Mouse (Mus musculus) midbrain, embryonic 14.5 days (tissue): ENCODE measurements at regions not wholly inside any gene's neighbourhood (a gene's known extent, or its start where the extent isn't known, plus 50 kb on each side); places are given as distances from the start of the nearest gene placed in this dataset.
A peak's percentile ranks its signal among the peaks of the same experiment; 100 is the strongest.

Source experiments
- ATAC-seq: fragments of 200-750 bp; cut with Nextera tagmentation; 2 replicates; pipeline ENCODE4 v1.8.0; 2017; ENCODE audit warnings: moderate number of reproducible peaks, moderate library complexity; ENCODE audit not compliant: low FRiP score, low TSS enrichment
- DNase-seq: peaks from one replicate; pipeline ENCODE4 v3.0.0-alpha.2; 2015
- H3K27ac ChIP-seq: fragments of 300-500 bp; sonication (generic); replicated peaks from 2 replicates; pipeline ENCODE4 v1.5.1; 2014; ENCODE audit warnings: mild to moderate bottlenecking, low read depth, low read length, moderate library complexity
- H3K27me3 ChIP-seq: fragments of 300-500 bp; sonication (generic); 2 replicates; pipeline ENCODE4 v1.6.1; 2014; ENCODE audit warnings: low read length, control low read depth, mixed read lengths; ENCODE audit not compliant: control insufficient read depth, insufficient read depth
- H3K36me3 ChIP-seq: fragments of 300-500 bp; sonication (generic); 2 replicates; pipeline ENCODE4 v1.6.1; 2014; ENCODE audit warnings: low read length, control low read depth; ENCODE audit not compliant: control insufficient read depth, insufficient read depth
- H3K4me1 ChIP-seq: fragments of 300-500 bp; sonication (generic); 2 replicates; pipeline ENCODE4 v1.6.1; 2014; ENCODE audit warnings: mild to moderate bottlenecking, antibody characterized with exemption, low read length, control low read depth; ENCODE audit not compliant: control insufficient read depth, insufficient read depth
- H3K4me2 ChIP-seq: fragments of 300-500 bp; sonication (generic); 2 replicates; pipeline ENCODE4 v1.6.1; 2014; ENCODE audit warnings: mild to moderate bottlenecking, low read length, moderate library complexity
- H3K4me3 ChIP-seq: fragments of 300-500 bp; sonication (generic); replicated peaks from 2 replicates; pipeline ENCODE4 v1.5.1; 2014; ENCODE audit warnings: low read depth, low read length
- H3K9ac ChIP-seq: fragments of 300-500 bp; sonication (generic); replicated peaks from 2 replicates; pipeline ENCODE4 v1.6.1; 2014; ENCODE audit warnings: mild to moderate bottlenecking, low read length, moderate library complexity
- H3K9me3 ChIP-seq: fragments of 300-500 bp; sonication (generic); 2 replicates; pipeline ENCODE4 v1.6.1; 2016; ENCODE audit warnings: low read length, control low read depth, mixed read lengths; ENCODE audit not compliant: control insufficient read depth
- WGBS: fragments of 180-500 bp; shearing (Covaris S2); extraction: QIAGEN DNeasy Blood & Tissue Kit; methylation state at CpG from one replicate; pipeline ENCODE4 v1.1.7; 2014; 5-methylcytosine and 5-hydroxymethylcytosine counted together

DNA sequence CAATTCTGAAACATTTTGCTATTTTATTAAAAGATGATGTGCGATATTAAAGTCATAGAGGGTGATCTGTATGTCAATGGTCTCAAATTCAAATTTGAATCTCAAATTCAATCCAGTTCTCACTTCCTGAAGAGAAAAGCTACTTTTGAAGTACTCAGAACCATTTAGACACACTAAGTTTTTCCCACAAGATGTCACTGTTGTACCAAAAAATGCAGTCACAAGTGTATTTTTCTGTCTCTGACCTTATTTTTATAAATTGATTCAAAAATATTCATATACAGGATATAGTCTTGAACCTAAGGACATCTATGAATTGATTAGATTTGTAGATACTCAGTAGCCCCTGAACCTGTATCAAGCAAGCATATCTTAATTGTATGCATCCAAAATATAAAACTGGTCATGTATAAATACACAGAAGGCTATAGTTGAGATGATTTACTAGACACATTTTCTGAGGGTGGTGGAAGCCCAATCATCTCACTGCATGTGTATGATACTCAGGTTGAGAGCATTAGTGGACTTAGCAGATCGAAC lies 137.8 kb upstream of the Arhgap42 start:
- Histone ChIP-seq H3K27me3 (no peaks in the 10 kb centered on the region), H3K9ac (no peak overlapping the region), H3K27ac (no peak overlapping the region), H3K9me3 (no peaks in the 10 kb centered on the region), H3K4me1 (no peaks in the 10 kb centered on the region), H3K4me3 (no peak overlapping the region), H3K4me2 (no peak overlapping the region), H3K36me3 (no peaks in the 10 kb centered on the region)
- DNase-seq = peak; percentile 82
- WGBS = 73% methylated on average over 2 of the region's 2 CpGs
- ATAC-seq = no peak

DNA sequence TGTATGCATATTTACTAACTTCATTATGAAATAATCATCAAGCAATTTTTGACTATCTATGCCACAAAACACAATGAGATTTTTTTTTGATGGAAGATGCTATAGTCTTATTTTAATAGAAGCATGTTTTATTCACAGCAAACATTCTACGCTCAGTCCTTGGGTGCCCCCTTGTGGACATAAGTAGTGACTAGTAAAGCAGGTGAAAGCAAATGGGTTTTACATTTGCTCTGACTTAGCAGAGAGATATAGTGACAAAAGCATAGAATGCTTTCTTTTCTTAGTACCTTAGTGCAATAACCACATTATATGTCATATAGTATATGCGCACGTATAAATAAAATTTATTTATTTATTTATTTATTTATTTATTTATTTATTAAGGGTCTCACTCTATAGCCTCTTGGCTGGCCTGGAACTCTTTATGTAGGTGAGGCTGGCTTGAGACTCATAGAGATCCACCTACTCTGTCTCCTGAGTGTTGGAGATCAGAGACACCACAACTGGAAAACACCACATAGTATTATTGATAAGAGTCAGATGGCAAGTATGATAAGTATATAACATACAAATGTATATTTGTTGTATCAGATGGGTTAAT lies 136.5 kb upstream of the Arhgap42 start:
- Histone ChIP-seq H3K27me3 (no peaks in the 10 kb centered on the region), H3K4me2 (no peak overlapping the region), H3K4me1 (no peaks in the 10 kb centered on the region), H3K27ac (no peak overlapping the region), H3K4me3 (no peak overlapping the region), H3K36me3 (no peaks in the 10 kb centered on the region), H3K9ac (no peak overlapping the region), H3K9me3 (no peaks in the 10 kb centered on the region)
- ATAC-seq (peak; percentile 71), DNase-seq (peak; percentile 95)
- WGBS = 28% methylated on average over 3 of the region's 3 CpGs

DNA sequence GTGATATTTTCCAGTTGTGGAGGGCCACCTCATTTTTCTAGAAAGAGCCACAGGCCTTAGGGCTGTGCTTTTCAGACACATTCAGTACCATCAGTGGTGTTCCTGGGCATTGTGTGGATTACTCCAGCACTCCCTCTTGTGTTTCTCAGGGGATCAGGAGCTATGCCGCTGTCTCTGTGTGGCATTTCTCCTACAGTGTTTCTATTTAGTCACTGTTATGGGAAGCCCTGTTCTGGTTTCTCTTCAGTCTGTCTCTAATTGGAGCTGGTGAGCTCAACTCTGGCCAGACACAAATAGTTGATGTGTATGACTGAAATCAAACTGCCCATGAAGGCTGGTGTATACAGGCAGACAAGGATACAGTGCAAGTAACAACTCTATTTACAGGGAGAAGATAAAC lies 133.7 kb upstream of the Arhgap42 start:
- 42% methylated on average over 1 of the region's 1 CpGs for WGBS
- no peaks in the 10 kb centered on the region for H3K27me3 ChIP-seq
- no peaks in the 10 kb centered on the region for H3K36me3 ChIP-seq
- no peak overlapping the region for H3K4me3 ChIP-seq
- H3K4me2 ChIP-seq = no peak overlapping the region
- peak; percentile 19 for DNase-seq
- H3K9ac ChIP-seq = no peak overlapping the region
- no peaks in the 10 kb centered on the region for H3K9me3 ChIP-seq
- no peak for ATAC-seq
- H3K4me1 ChIP-seq = no peaks in the 10 kb centered on the region
- H3K27ac ChIP-seq = no peak overlapping the region

DNA sequence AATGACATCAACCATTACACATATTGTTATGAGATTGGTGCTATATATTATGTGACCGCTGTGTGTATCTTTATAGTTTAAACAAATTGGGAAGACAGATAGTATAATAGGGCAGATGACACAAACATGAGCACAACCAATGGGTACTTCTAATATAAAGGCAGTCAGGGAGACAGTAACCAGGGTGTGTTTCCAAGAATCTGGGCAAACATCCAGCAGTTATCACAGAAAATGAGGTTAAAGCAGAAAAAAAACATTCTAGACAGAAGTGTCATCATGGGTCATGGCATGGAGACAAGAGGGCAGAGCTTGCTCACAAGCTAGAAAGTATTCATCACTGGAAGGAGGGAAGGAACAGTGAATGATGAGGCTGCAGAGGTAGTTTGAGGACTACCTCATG lies 129.8 kb upstream of the Arhgap42 start:
- Histone ChIP-seq H3K4me1 (no peaks in the 10 kb centered on the region), H3K27ac (no peak overlapping the region), H3K9ac (no peak overlapping the region), H3K27me3 (no peaks in the 10 kb centered on the region), H3K4me3 (no peak overlapping the region), H3K9me3 (no peaks in the 10 kb centered on the region), H3K4me2 (no peak overlapping the region), H3K36me3 (no peaks in the 10 kb centered on the region)
- 92% methylated on average over 1 of the region's 1 CpGs for WGBS
- no peak for ATAC-seq
- no peak for DNase-seq

DNA sequence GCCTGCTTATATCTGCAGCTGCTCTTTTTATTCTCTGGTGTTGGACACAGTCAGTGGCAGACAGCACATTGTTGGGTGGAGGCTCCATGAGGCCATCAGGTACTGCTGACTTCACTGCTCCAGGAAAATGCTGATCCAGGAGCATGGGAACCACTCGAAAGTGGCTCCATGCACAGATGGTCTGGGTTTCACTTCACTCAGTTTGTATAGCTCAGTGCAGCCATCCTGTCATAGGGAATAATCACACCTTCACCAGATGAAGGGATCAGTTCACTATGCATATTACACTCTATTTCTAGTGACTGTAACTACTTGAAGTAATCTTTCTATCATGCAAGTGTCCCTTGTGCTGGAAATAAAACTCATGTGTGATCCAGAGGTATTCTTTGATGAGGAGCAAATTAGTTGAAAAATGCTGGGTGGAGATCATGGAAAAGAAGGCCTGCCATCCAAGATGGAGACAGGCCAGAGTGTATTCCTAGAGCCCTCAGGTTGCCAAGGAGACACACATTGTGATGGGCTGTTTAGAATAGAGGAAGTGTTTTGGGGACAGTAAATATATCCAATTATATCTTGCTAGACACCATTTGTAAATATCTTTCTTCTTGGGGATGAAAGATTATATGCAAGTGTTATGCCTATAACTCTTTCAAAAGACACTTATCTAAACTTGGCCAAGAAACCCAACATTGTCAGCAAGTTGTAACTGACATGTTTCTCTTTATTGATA lies 103.7 kb upstream of the Arhgap42 start:
- DNase-seq (no peak), ATAC-seq (no peak)
- Histone ChIP-seq H3K4me2 (no peak overlapping the region), H3K9ac (no peak overlapping the region), H3K4me3 (no peak overlapping the region), H3K36me3 (no peaks in the 10 kb centered on the region), H3K4me1 (no peaks in the 10 kb centered on the region), H3K27me3 (no peaks in the 10 kb centered on the region), H3K27ac (no peak overlapping the region), H3K9me3 (no peaks in the 10 kb centered on the region)
- WGBS = 76% methylated on average over 1 of the region's 1 CpGs

DNA sequence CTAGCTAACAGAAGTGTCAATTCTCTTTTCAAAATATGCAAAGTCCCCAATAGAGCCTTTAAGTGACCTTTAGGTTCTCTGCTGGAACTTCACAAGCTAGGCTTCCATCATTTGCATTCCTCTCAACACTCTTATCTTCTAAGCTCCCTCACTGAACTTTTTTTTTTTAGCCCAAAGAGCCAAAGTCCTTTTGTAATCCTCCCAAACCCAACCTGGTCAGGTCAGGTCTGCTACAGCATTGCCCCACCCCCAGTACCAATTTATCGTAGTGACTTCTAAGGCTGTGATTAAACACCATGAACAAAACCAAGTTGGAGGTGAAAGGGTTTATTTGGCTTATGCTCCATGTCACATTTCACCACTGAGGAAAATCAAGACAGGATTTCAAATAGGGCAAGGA lies 79.7 kb upstream of the Arhgap42 start:
- no peak for DNase-seq
- no peak overlapping the region for H3K4me2 ChIP-seq
- no peaks in the 10 kb centered on the region for H3K9me3 ChIP-seq
- H3K9ac ChIP-seq = no peak overlapping the region
- WGBS = 79% methylated on average over 1 of the region's 1 CpGs
- H3K27me3 ChIP-seq = no peaks in the 10 kb centered on the region
- no peaks in the 10 kb centered on the region for H3K4me1 ChIP-seq
- no peak overlapping the region for H3K27ac ChIP-seq
- no peak overlapping the region for H3K4me3 ChIP-seq
- ATAC-seq = no peak
- no peaks in the 10 kb centered on the region for H3K36me3 ChIP-seq

DNA sequence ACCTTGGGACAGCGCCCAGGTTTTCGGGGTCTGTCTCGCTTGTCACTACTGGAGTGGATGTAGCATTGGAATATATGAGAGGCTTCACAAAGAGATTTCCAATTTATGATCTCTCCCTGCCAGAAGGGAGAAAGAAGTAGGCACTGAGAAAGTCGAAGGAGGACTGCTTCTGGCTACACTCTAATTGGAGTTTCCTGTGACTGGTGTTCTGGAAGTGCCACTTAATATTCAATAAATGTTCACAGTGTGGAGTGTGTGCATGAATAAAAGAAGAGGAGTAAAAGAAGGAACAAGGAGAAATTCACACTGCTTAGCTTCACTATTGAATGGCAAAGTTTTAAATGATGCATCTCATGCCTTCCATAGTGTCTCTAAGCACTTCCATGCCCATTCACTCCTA lies 77.1 kb upstream of the Arhgap42 start:
- Histone ChIP-seq H3K36me3 (no peaks in the 10 kb centered on the region), H3K4me2 (no peak overlapping the region), H3K4me1 (no peaks in the 10 kb centered on the region), H3K9me3 (no peaks in the 10 kb centered on the region), H3K4me3 (no peak overlapping the region), H3K9ac (no peak overlapping the region), H3K27me3 (no peaks in the 10 kb centered on the region), H3K27ac (no peak overlapping the region)
- ATAC-seq (no peak), DNase-seq (peak; percentile 4)
- 88% methylated on average over 4 of the region's 4 CpGs for WGBS

DNA sequence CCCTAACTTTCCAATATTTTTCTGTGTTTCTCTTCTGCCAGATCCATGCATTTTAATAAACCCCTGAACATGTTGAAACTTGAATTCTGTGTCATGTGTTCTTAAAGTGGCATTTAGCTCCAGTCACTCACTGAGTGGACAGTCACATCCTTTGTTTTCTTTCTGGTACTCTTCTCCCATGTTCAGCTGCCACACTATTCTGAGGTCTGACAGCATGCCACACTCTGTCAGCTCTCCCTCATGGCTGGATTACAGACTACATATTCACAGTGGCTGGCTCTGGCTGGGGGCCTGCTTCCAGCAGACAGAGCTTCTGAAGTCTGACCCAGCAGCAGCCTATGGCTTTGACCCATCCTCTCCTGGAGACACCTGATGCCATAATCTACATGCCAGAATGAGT lies 73.4 kb upstream of the Arhgap42 start:
- H3K9me3 ChIP-seq = no peaks in the 10 kb centered on the region
- no peak for ATAC-seq
- H3K4me1 ChIP-seq = no peaks in the 10 kb centered on the region
- H3K4me3 ChIP-seq = no peak overlapping the region
- H3K9ac ChIP-seq = no peak overlapping the region
- H3K27me3 ChIP-seq = no peaks in the 10 kb centered on the region
- DNase-seq = no peak
- H3K4me2 ChIP-seq = no peak overlapping the region
- no peak overlapping the region for H3K27ac ChIP-seq
- H3K36me3 ChIP-seq = no peaks in the 10 kb centered on the region

DNA sequence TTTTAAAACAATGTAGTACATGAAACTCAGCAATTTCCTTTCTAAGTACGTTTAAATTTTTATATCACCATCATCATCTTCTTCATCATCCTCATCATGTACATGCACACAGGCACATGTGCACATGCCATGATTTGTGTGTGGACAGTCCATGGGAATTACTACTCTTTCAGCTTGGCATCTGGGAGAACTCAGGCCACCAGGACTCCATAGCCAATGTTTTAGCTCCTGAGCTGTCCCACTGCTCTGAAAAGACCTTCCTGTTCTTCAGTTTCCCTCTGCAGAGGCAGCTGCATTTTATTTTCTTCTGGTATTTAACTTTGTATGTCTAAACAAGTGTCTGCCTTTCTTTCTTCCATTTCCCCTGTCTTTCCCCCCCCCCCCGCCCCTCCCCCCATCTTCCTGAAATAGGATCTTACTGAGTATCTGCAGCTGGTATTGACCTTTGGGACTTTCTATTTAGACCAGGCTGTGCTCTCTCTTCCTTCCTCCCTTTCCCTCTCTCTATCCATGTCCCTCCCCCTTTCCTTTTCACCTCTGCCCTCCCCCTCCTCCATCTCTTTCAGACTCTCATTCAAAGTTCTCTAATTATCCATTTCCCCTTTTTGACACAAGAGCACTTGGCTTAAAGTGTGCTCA lies 72.8 kb upstream of the Arhgap42 start:
- Histone ChIP-seq H3K36me3 (no peaks in the 10 kb centered on the region), H3K9me3 (no peaks in the 10 kb centered on the region), H3K27ac (no peak overlapping the region), H3K4me1 (no peaks in the 10 kb centered on the region), H3K4me3 (no peak overlapping the region), H3K4me2 (no peak overlapping the region), H3K9ac (no peak overlapping the region), H3K27me3 (no peaks in the 10 kb centered on the region)
- 59% methylated on average over 2 of the region's 2 CpGs for WGBS
- DNase-seq = no peak
- ATAC-seq = no peak
